Mouse (Mus musculus) ovary, postnatal 14 days (tissue): Measurements from ENCODE around the gene Dcaf8.
"Not testable (repeated sequence)": the region's sequence is repeated elsewhere in the genome, so short reads cannot be mapped to it uniquely, and the experiment has no call there.

ENCODE experiments used
- DNase-seq: peaks from one replicate; pipeline ENCODE4 v3.0.0; 2022; ENCODE audit warnings: low spot score

Gene Dcaf8

DNA sequence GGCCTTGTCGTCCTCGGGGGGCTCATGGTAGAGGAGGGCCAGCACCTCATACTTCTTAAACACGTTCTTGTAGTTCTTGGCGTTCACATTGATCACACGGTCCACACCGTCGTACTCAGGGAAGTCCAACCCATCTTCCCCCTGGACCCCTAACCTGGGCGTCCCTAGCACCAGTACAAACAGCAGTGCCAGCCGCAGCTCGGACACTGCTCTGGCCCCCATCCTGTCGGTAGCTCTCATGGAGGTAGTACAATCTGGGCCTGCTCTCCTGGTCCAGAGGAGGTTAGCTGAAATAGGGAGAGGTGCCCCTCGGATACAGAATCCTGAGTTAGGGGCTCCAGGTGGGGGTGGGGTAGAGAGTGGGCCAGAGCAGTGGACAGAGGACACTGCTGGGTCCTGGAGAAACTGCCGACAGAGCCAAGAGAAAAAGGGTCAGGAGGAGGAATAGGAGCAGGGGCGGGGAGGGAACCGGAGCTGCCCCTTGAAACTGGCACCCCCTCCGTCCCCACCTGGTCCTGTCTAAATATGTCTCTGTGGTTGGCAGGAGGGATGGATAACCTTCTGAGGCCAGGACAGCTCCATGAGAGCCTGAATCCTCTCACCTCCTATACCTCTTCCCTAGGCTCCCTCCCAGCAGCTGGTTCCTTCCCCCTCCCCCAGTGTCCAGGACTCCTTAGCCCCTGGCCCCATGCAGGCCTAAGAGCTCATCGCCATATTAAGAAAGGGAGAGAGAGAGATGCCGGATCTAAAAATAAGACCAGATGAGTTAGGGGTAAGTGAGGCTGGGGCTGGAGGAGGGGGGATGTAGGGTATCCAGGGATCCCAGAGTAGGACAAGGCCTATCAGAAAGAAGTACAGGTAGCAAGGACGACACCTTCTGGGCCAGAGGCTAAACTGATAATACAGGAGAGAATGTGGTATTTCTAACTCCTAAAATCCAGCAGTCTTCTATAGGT is 71.8 kb downstream of the Dcaf8 start, which contains the start of gene Casq1:
Casq1 (minus strand) TSS at position 418 of the 956 bp plus-strand sequence.
- DNase-seq, result no peak

DNA sequence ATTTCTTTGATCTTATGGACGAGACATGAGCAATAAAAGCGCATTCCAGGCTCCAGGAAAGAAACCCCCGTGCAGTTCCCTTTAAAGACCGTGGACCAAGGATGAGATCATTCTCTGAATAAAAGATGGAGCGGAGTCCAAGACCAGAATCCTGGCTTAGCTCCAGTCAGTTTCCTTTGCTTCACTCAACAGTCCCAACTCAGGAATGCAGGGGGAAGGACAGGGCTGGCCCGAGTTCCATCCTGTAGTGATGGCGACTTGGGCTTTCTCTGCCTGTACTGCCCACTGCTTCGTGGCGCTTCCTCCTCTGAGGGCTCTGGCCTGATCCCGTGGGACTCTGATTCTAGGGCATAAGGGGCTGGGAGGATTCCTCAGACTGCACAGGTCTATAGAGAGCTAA is 72.5 kb downstream of the Dcaf8 start:
- no peak for DNase-seq

DNA sequence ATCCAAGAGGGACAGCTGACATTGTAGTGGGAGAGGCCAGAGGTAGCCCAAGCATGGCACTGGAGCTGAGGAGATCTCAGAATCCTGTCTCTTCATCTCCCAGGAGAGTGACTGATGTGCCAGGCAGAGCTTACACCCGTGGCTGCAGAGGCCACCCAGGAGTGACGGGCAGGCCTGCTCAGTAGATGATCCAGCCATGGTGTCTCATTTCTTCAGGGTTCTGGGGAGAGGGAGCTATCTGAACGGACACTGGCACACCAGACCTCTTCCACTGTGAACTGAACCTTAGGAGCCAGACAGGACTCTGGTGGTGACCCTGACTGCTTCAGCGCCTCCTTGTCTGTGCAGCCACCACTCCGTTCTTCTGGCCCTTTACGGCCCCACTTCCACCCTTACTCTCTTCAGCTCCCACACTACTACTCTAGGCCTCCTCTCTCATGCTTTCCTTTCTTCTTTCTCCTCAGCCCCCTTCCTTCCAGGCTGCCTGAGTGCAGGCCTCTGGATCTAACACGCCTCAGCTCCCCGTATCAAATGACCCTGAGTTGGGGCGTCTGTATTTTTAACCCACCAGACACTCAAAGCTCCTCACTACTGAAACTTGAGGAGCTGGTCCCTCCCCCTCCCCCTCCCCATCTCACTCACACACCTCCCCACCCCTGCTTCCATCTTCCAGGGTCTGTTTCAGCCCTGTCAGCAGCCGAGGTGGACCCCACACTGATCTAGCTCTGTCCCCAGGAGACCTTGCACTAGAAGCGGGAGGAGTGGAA is 73.6 kb downstream of the Dcaf8 start:
- no peak for DNase-seq

DNA sequence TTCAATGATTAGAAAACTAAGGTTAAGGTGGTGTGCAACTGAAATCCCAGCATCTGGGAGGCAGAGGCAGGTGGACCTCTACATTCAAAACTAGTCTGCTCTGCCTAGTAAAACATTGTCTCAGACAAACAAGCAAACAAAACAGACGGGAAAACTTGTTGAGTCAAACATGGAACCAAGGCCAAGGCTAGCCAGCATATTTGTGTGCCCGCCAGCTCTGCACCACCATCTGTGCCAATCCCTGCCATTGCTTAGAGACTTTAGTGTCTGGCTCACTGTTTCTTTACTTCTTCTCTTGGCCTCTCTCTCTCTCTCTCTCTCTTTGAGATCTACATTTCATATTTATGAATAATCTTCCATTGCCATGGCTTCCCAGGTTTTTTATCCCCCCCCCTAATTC is 80.3 kb downstream of the Dcaf8 start:
- no peak for DNase-seq

DNA sequence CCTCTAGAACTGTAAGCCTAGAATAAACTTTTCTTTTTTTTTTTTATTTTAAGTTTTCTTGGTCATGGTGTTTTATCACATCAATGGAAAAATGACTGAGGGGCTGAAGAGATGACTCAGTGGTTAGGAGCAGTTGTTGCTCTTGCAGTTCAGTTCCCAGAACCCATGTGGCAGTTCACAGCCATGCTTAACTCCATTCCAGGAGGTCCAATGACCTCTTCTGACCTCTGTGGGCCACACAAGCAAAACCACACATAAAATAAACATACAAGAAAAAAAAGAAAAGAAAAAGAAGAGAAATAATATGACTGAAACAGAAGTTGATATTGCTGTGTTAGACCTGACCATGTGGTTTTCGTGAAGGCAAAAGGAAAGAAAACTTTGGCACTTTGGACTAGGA is 81.3 kb downstream of the Dcaf8 start:
- no peak for DNase-seq

DNA sequence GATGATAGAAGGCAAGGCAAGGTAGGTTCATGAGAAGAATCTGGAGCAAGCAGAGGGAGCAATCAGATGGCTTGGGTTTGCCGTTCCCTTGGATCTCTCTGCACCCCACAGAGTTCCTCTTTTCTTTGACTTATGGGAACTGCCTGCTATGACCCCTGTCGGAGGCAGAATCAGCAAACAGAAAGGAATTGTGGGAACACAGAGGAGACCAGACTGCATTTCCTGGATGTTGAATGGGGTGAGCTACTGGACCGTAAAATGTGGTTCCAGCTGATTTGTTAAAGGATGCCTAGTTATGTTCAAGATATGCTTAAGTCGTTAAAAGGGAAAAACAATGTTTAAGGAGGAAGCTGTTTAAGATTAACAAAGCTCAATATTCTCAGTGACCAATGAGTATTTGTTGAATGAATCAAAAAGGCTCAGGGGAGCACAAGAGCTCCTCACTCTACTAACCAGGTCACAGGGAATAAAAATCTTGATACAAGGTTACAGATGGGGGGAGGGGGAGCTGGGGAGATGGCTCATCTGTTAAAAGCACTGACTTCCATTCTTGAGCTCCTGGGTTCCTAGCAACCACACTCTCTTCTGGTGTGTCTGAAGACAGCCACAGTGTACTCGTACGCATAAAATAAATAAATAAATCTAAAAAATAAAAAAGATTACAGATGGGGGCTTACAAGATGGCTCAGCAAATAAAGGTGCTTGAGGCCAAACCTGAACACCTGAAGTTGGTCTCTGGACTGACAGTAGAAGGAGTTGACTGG is 93.2 kb downstream of the Dcaf8 start:
- DNase-seq, result no peak

DNA sequence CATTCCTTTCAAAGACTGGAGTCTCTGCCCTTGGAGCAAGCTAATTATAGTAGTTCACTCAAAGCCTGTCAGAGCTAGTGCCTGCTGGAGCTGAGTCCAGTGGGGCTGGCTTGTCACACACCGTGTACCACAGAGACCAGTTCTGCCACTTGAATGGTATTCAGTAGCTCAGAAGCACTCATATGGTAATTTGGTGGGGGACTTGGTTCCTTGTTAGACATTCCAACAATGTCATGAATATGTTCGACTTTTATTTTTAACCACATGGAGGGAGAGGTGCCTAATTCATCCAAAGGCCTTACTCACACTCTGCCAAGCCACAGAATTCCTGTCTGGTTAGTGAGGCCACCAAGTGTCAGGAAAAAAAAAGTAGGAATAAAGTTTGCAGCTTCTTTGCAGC is 94.5 kb downstream of the Dcaf8 start:
- DNase-seq, result no peak

DNA sequence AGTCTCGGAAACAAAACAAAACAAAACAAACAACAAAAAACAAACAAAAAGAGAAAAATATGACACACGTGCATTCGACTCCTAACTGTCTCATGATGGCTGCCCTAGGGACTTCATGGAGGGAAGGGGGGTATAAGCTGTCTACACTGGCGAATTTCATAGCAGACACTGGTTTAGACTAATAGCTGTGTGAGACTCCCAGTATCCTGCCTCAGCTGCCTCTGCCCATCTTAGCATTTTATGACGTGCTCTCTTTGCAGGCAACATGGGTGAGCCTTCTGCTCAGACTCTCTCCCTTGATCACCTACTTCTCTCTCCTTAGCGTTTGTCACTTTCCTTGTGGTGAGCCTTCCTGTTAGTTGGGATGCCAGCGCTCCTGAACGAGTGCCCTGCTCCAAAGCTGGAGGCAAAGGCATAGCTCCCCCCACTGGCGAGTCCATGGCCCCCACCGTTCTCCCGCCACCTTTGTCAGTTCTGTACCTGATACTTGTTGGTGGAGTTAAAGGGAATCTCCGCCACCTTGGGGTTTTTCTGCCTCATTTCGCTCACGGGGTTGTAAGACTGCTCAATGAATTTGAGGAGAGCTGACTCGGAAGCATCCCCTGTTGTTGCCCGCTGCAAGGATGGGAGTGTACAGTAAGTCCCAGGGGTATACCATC is 95.8 kb downstream of the Dcaf8 start:
- DNase-seq, result no peak

DNA sequence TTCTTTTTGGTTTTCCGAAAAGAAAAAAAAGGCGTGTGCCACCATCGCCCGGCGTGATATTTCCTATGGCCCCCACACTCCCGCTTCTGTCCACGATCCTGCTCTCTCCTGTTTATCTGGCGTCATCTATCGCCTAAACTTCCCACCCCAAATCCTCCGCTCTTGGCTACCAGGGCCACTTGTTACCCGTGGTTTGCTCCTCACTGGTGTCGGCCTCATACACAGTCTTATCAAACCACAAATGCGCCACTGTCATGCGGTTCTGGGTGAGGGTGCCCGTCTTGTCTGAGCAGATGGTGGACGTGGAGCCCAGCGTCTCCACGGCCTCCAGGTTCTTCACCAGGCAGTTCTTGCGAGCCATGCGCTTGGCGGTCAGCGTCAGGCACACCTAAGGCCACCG is 96.8 kb downstream of the Dcaf8 start:
- DNase-seq, result not testable (repeated sequence)
